Mouse (Mus musculus): ENCODE data around the gene Cyp4x1.

The Cyp4x1 gene

DNA sequence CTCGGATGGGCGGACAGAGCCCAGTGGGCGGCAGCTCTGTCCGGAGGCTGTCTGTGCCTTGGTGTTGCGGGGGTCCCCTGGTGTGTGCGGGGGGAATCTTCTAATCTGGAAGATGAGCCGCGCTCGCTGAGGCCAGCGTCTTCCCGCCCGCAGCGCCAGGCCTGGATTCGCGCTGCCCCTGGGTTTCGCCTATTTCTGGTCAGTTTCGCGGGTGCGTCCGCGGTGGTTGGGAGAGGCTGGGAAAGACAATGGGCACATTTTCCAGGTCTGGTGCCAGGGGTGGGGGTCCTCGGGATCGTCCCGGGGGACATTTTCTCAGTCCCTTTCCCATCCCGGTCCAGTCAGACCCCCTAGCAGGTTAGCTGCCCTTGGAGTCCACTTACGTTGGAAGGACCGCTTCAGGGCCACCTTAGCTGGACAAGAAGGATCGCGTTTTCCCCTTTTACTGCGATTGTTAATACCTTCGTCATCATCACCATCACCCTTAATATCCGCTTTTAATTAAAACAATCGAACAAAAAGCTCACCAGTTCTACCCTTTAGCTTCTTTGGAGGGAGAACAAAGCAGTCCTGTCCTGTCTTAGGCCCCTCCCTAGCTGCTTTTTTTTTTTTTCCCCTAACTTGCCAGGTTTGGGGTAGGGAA lies 76.3 kb downstream of the Cyp4x1 start:
- no peak for DNase-seq (ENCODE audit: low read depth, low spot score)

DNA sequence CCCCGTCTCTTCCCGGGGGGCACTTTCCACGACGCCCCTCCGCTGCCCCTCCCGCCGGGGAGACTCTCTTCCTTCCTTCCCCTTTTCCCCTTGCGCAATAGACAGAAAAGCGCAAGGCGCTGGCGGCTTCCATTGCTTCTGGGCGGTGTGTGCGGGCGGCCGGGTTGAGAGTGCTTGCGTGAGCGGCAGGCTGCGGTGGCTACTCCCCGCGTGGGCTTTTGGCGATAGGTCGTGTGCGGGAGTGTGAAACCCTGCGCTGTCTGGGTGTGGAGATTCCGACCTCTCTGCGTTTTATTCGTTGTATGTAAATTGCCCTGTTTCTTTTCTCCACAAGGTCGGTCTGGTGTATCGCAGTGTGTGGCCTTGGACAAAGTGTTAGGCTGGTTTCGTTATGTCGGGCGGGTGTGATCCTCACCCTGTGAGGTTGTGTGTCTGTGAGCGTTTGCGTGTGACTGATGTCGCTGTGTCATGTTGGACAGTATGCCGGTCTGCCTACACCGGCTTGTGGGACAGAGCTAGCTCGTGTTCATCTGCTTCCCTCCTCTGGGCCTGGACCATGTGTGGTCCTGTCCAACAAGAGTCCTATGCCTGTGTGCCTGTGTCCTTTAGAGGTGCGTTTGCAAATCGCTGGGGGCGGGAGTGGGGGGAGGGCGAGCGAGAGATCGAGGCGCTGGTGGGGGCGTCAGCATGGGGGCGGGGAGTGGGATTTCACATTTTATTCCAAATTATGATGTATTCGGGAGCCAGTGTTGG lies 77.0 kb downstream of the Cyp4x1 start:
- no peak for DNase-seq (ENCODE audit: low read depth, low spot score)

DNA sequence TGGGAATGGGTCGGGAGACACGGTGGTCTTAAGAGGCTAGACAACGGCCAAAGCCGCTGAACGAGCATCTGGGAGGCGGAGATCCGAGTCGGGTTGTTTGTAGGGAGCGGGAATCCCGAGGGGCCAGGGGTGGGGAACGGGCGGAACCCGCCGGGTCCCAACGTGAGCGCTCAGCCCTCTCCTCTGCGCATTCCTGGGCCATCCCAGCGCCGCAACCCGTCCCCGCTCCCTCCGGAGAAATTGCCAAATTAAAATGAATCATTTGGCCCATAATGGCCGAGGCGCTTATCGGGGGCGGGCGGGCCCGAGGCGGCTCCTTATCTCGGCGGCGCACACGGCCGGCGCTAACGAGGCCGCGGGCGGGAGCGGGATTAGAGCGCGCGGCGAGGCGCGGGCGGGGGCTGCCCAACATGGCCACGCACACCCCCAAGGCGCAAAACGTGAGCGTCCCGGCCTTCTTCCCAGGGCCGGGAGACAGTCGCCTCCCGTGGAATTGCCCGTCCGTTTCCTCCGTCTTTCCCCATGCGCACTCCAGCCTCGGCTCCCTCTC lies 77.6 kb downstream of the Cyp4x1 start, which contains the start of gene Tal1:
Tal1 (plus strand) TSS at position 56 of the 550 bp plus-strand sequence.
- no peak for DNase-seq (ENCODE audit: low read depth, low spot score)
